ENCODE assay signal across 7 mouse cellular contexts in the genomic region with DNA sequence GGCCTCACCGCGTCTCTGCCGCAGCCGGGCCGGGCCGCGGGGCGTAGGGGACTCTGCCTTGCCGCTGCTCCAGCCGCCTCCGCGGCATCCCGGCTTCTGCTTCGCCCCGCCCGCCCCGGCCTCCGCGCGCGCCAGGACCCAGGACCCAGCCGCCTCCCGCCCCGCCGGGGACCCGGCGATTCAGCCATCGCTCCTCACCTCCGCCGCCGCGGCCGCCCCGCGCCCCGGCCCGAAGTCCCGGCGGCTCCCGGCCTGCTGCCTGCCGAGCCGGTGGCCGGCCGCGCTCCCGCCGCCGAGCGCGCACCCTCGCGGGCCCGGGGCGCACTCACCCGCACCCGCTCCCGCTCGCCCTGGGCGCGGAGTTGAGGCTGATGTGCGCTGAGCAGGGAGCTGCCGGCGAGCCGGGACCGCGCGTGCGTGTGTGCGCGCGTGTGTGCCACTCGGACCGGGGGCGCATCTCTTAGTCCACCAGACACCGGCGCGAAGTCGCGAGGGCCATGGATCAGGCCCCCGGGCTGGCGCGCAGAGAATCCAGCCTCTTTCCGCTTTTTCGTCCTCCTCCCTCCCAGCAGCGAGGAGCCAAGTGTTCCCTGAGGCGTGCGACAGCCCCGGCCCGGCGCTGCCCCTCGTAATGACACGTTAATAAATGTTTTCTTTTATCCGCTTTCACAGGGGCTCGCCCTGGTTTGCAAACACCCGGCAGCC. TPM values are rescaled to one million over a fixed set of nuclear protein-coding genes. Genes with fewer than 3 reads are reported as not detected.
DNase-seq lines count a peak whose midpoint lies in the region; TF ChIP-seq lines count a peak whose summit lies in the region.

No protein-coding gene starts in this region.

- TF ChIP-seq POLR2A in bone marrow macrophage, adult 2 months (IDR thresholded peaks at IDR 0.05; ENCODE audit: borderline replicate concordance, low read depth, low read length): no peak

- peak overlapping the region; percentile 80 for H3K4me3 ChIP-seq in bone marrow macrophage, adult 2 months (ENCODE audit: insufficient read depth, low read length)

- TF ChIP-seq CTCF in bone marrow macrophage, adult 2 months (IDR thresholded peaks at IDR 0.05; ENCODE audit: low read depth, low read length): no peak

- DNase-seq in left cerebral cortex, adult 18-20 months (ENCODE audit: low spot score in 2 of 2): peak; percentile 38 to 68
- no peak for DNase-seq in left cerebral cortex, adult 11 months (ENCODE audit: low spot score)
- peak; percentile 38 to 58 for DNase-seq in gastrocnemius, postnatal 4 days (ENCODE audit: low spot score in 2 of 2)
- DNase-seq in kidney, postnatal 4 days: peak; percentile 66 to 80
- DNase-seq in lung, postnatal 10 days: peak; percentile 47
- DNase-seq in right cerebral cortex, postnatal 14 days: peak; percentile 55

- H3K27ac ChIP-seq in bone marrow macrophage, adult 2 months (ENCODE audit: insufficient read depth, low read depth, low read length): peak overlapping the region; percentile 59

- peaks cover 29% of the 10 kb centered on the region for H3K4me1 ChIP-seq in bone marrow macrophage, adult 2 months (ENCODE audit: control insufficient read depth, insufficient read depth, low read length)

RNA-seq across cellular contexts. Expression of gene Sulf2, which starts 0.6 kb away (rescaled TPM):
- 10 to 100 TPM; 71.3 to 81.2 TPM for total RNA-seq in left cerebral cortex, adult 18-20 months (2021)
- 74.9 and 77.0 TPM in 2 replicates for polyA plus RNA-seq in bone marrow macrophage, adult 2 months (2012; ENCODE audit: insufficient read depth, insufficient read length, missing spikeins)
- 10 to 100 TPM; 66.2 to 68.9 TPM for total RNA-seq in gastrocnemius, postnatal 4 days (2021)
